8 mouse cellular contexts compared by ENCODE assay signal in genomic region chr17:57166800-57167791, GRCm38 (mm10). TPM values are rescaled to one million over a fixed set of nuclear protein-coding genes. Genes with fewer than 3 reads are reported as not detected.
DNase-seq lines count a peak whose midpoint lies in the region; ATAC-seq and TF ChIP-seq lines count a peak whose summit lies in the region.

No protein-coding gene starts in this region.

- no peak overlapping the region for H3K27ac ChIP-seq in left cerebral cortex, adult 2 months

- intact Hi-C loops in left cerebral cortex, adult 2 months (cut with DNase I) = loop anchor here (1.0 to 5.0 kb wide), 4 partner anchors 62 to 360 kb away; partner anchors contain the start of genes Alkbh7 and Tnfsf9

- H3K4me3 ChIP-seq in left cerebral cortex, adult 2 months = no peak overlapping the region

- ATAC-seq in common myeloid progenitor, adult 5-6 weeks (replicated peaks; ENCODE audit: low read depth, poor library complexity, severe bottlenecking) = peak; percentile 92
- ATAC-seq in megakaryocyte progenitor cell, adult 5-6 weeks (replicated peaks; ENCODE audit: poor library complexity) = peak; percentile 93

- peak; percentile 85 for TF ChIP-seq CTCF in left cerebral cortex, adult 2 months (IDR thresholded peaks at IDR 0.05)

- peak; percentile 89 for DNase-seq in ZHBTc4 (ENCODE audit: low read depth, low spot score)
- DNase-seq in gastrocnemius, adult 8-10 months (ENCODE audit: low spot score in 2 of 2) = peak; percentile 70 to 76
- DNase-seq in hindlimb bud, embryonic 11.5 days (ENCODE audit: extremely low spot score, low read depth, low spot score) = peak; percentile 44
- DNase-seq in left cerebral cortex, adult 2 months (ENCODE audit: extremely low spot score in 1 of 2, low spot score in 2 of 2) = peak; percentile 82 to 91
- peak; percentile 95 for DNase-seq in right cerebral cortex, postnatal 14 days
- DNase-seq in urinary bladder, postnatal 25 days (ENCODE audit: low spot score) = peak; percentile 94

RNA-seq across cellular contexts. Expression of gene Cd70, which starts 17.5 kb away (rescaled TPM):
- total RNA-seq in common myeloid progenitor, adult 5-6 weeks (2017) = not detected in 2 replicates
- not detected for total RNA-seq in gastrocnemius, adult 8-10 months (2022)
- total RNA-seq in left cerebral cortex, adult 2 months (2021) = under 1 TPM in 1 of 2 experiments, not detected in 1; 0.58 TPM
- total RNA-seq in megakaryocyte progenitor cell, adult 5-6 weeks (2015) = not detected in 2 replicates
- total RNA-seq in megakaryocyte progenitor cell, adult 5-6 weeks (2017) = not detected in 2 replicates

RNA-seq across cellular contexts. Expression of gene Tnfsf14, which starts 26.9 kb away (rescaled TPM):
- 7.2 and 9.0 TPM in 2 replicates for total RNA-seq in common myeloid progenitor, adult 5-6 weeks (2017)
- total RNA-seq in gastrocnemius, adult 8-10 months (2022) = not detected
- total RNA-seq in left cerebral cortex, adult 2 months (2021) = not detected
- total RNA-seq in megakaryocyte progenitor cell, adult 5-6 weeks (2015) = 2.1 and 3.5 TPM in 2 replicates
- total RNA-seq in megakaryocyte progenitor cell, adult 5-6 weeks (2017) = 6.2 and 6.8 TPM in 2 replicates

Comparison
In these comparisons a context has a peak if more than half of its experiments do, and no peak if none do; other contexts are left out.
1. DNase-seq: peak in every context shown above with its lines; median percentile 95 in right cerebral cortex, postnatal 14 days; 94 in urinary bladder, postnatal 25 days; 89 in ZHBTc4; 86 in left cerebral cortex, adult 2 months; 73 in gastrocnemius, adult 8-10 months; 44 in hindlimb bud, embryonic 11.5 days.